Mouse (Mus musculus): ENCODE data around the gene Vwa7. TPM values are rescaled to one million over a fixed set of nuclear protein-coding genes. Genes with fewer than 3 reads are reported as not detected.

Gene Vwa7
- polyA plus RNA-seq, 1 experiment from 2014 or later, result 0.16 TPM

- Histone ChIP-seq H3K27me3 (ENCODE audit: control insufficient read depth, insufficient read depth, low read length) (no peaks in the 10 kb centered on the region), H3K9me3 (ENCODE audit: control insufficient read depth, low read length) (no peaks in the 10 kb centered on the region), H3K4me2 (replicated peaks) (no peak overlapping the region), H3K27ac (no peak overlapping the region), H3K9ac (no peak overlapping the region), H3K36me3 (replicated peaks; ENCODE audit: control insufficient read depth, insufficient read depth) (peaks cover 43% of the 10 kb centered on the region), H3K4me3 (replicated peaks; ENCODE audit: low read length) (no peak overlapping the region), H3K4me1 (replicated peaks; ENCODE audit: control insufficient read depth, insufficient read depth, low read length) (no peaks in the 10 kb centered on the region)
- 69% methylated on average over 14 of the region's 14 CpGs for WGBS
- ATAC-seq (ENCODE audit: low FRiP score), result no peak
- DNase-seq (ENCODE audit: low spot score), result no peak
Observed at GRCm38 (mm10) chr17:35017706-35018030, 1.3 kb downstream of the Vwa7 start.

GRCm38 (mm10) chr17:35018171-35018570 lies 1.8 kb downstream of the Vwa7 start:
- H3K4me2 ChIP-seq (replicated peaks), result no peak overlapping the region
- H3K27ac ChIP-seq, result no peak overlapping the region
- no peaks in the 10 kb centered on the region for H3K27me3 ChIP-seq (ENCODE audit: control insufficient read depth, insufficient read depth, low read length)
- no peak overlapping the region for H3K4me3 ChIP-seq (replicated peaks; ENCODE audit: low read length)
- peaks cover 38% of the 10 kb centered on the region for H3K36me3 ChIP-seq (replicated peaks; ENCODE audit: control insufficient read depth, insufficient read depth)
- ATAC-seq (ENCODE audit: low FRiP score), result no peak
- DNase-seq (ENCODE audit: low spot score), result no peak
- WGBS, result 89% methylated on average over 3 of the region's 3 CpGs
- H3K9me3 ChIP-seq (ENCODE audit: control insufficient read depth, low read length), result no peaks in the 10 kb centered on the region
- H3K4me1 ChIP-seq (replicated peaks; ENCODE audit: control insufficient read depth, insufficient read depth, low read length), result no peaks in the 10 kb centered on the region
- no peak overlapping the region for H3K9ac ChIP-seq

GRCm38 (mm10) chr17:35019894-35020293 lies 3.5 kb downstream of the Vwa7 start:
- Histone ChIP-seq H3K4me3 (replicated peaks; ENCODE audit: low read length) (no peak overlapping the region), H3K4me1 (replicated peaks; ENCODE audit: control insufficient read depth, insufficient read depth, low read length) (no peaks in the 10 kb centered on the region), H3K4me2 (replicated peaks) (no peak overlapping the region), H3K9me3 (ENCODE audit: control insufficient read depth, low read length) (no peaks in the 10 kb centered on the region), H3K9ac (no peak overlapping the region), H3K27ac (no peak overlapping the region), H3K27me3 (ENCODE audit: control insufficient read depth, insufficient read depth, low read length) (no peaks in the 10 kb centered on the region), H3K36me3 (replicated peaks; ENCODE audit: control insufficient read depth, insufficient read depth) (peaks cover 20% of the 10 kb centered on the region)
- DNase-seq (ENCODE audit: low spot score), result no peak
- 74% methylated on average over 11 of the region's 11 CpGs for WGBS
- no peak for ATAC-seq (ENCODE audit: low FRiP score)

- Histone ChIP-seq H3K4me2 (replicated peaks) (no peak overlapping the region), H3K27me3 (ENCODE audit: control insufficient read depth, insufficient read depth, low read length) (no peaks in the 10 kb centered on the region), H3K36me3 (replicated peaks; ENCODE audit: control insufficient read depth, insufficient read depth) (peaks cover 14% of the 10 kb centered on the region), H3K4me1 (replicated peaks; ENCODE audit: control insufficient read depth, insufficient read depth, low read length) (no peaks in the 10 kb centered on the region), H3K9ac (no peak overlapping the region), H3K27ac (no peak overlapping the region), H3K4me3 (replicated peaks; ENCODE audit: low read length) (no peak overlapping the region), H3K9me3 (ENCODE audit: control insufficient read depth, low read length) (no peaks in the 10 kb centered on the region)
- DNase-seq (ENCODE audit: low spot score) (no peak), ATAC-seq (ENCODE audit: low FRiP score) (no peak)
- WGBS, result 90% methylated on average over 8 of the region's 8 CpGs
Observed at GRCm38 (mm10) chr17:35020551-35020950, 4.2 kb downstream of the Vwa7 start.

GRCm38 (mm10) chr17:35021163-35021808 lies 4.9 kb downstream of the Vwa7 start:
- 6% methylated on average over 17 of the region's 17 CpGs for WGBS
- peak; percentile 58 for ATAC-seq (ENCODE audit: low FRiP score)
- H3K4me1 ChIP-seq (replicated peaks; ENCODE audit: control insufficient read depth, insufficient read depth, low read length), result no peaks in the 10 kb centered on the region
- no peak overlapping the region for H3K27ac ChIP-seq
- DNase-seq (ENCODE audit: low spot score), result peak; percentile 75
- H3K27me3 ChIP-seq (ENCODE audit: control insufficient read depth, insufficient read depth, low read length), result no peaks in the 10 kb centered on the region
- H3K9ac ChIP-seq, result no peak overlapping the region
- H3K4me2 ChIP-seq (replicated peaks), result peak overlapping the region; percentile 27; the same call in 1 of the 2 replicates
- H3K9me3 ChIP-seq (ENCODE audit: control insufficient read depth, low read length), result no peaks in the 10 kb centered on the region
- H3K36me3 ChIP-seq (replicated peaks; ENCODE audit: control insufficient read depth, insufficient read depth), result peaks cover 6% of the 10 kb centered on the region
- no peak overlapping the region for H3K4me3 ChIP-seq (replicated peaks; ENCODE audit: low read length)

- no peak for ATAC-seq (ENCODE audit: low FRiP score)
- Histone ChIP-seq H3K4me3 (replicated peaks; ENCODE audit: low read length) (no peak overlapping the region), H3K27ac (no peak overlapping the region), H3K36me3 (replicated peaks; ENCODE audit: control insufficient read depth, insufficient read depth) (0 out of 2 replicates have a peak, but pooled peaks cover 2% of the 10 kb centered on the region), H3K9me3 (ENCODE audit: control insufficient read depth, low read length) (no peaks in the 10 kb centered on the region), H3K4me1 (replicated peaks; ENCODE audit: control insufficient read depth, insufficient read depth, low read length) (no peaks in the 10 kb centered on the region), H3K4me2 (replicated peaks) (no peak overlapping the region), H3K9ac (no peak overlapping the region), H3K27me3 (ENCODE audit: control insufficient read depth, insufficient read depth, low read length) (no peaks in the 10 kb centered on the region)
- DNase-seq (ENCODE audit: low spot score), result no peak
- 59% methylated on average over 6 of the region's 6 CpGs for WGBS
Observed at GRCm38 (mm10) chr17:35021842-35022477, 5.6 kb downstream of the Vwa7 start.

GRCm38 (mm10) chr17:35022541-35023060 lies 6.2 kb downstream of the Vwa7 start:
- Histone ChIP-seq H3K4me2 (replicated peaks) (no peak overlapping the region), H3K36me3 (replicated peaks; ENCODE audit: control insufficient read depth, insufficient read depth) (no peaks in the 10 kb centered on the region), H3K9ac (no peak overlapping the region), H3K4me1 (replicated peaks; ENCODE audit: control insufficient read depth, insufficient read depth, low read length) (peaks cover 2% of the 10 kb centered on the region; the same call in 1 of the 2 replicates), H3K4me3 (replicated peaks; ENCODE audit: low read length) (no peak overlapping the region), H3K27ac (no peak overlapping the region), H3K27me3 (ENCODE audit: control insufficient read depth, insufficient read depth, low read length) (no peaks in the 10 kb centered on the region), H3K9me3 (ENCODE audit: control insufficient read depth, low read length) (no peaks in the 10 kb centered on the region)
- DNase-seq (ENCODE audit: low spot score), result no peak
- no peak for ATAC-seq (ENCODE audit: low FRiP score)
- WGBS, result 93% methylated on average over 8 of the region's 8 CpGs

- no peaks in the 10 kb centered on the region for H3K27me3 ChIP-seq (ENCODE audit: control insufficient read depth, insufficient read depth, low read length)
- H3K4me3 ChIP-seq (replicated peaks; ENCODE audit: low read length), result no peak overlapping the region
- H3K4me1 ChIP-seq (replicated peaks; ENCODE audit: control insufficient read depth, insufficient read depth, low read length), result peaks cover 4% of the 10 kb centered on the region; the same call in 1 of the 2 replicates
- ATAC-seq (ENCODE audit: low FRiP score), result no peak
- WGBS, result 81% methylated on average over 5 of the region's 5 CpGs
- no peaks in the 10 kb centered on the region for H3K36me3 ChIP-seq (replicated peaks; ENCODE audit: control insufficient read depth, insufficient read depth)
- H3K9ac ChIP-seq, result no peak overlapping the region
- no peak overlapping the region for H3K4me2 ChIP-seq (replicated peaks)
- H3K9me3 ChIP-seq (ENCODE audit: control insufficient read depth, low read length), result no peaks in the 10 kb centered on the region
- DNase-seq (ENCODE audit: low spot score), result no peak
- no peak overlapping the region for H3K27ac ChIP-seq
Observed at GRCm38 (mm10) chr17:35023221-35023620, 6.8 kb downstream of the Vwa7 start.

GRCm38 (mm10) chr17:35023756-35024155 lies 7.4 kb downstream of the Vwa7 start:
- Histone ChIP-seq H3K27ac (no peak overlapping the region), H3K27me3 (ENCODE audit: control insufficient read depth, insufficient read depth, low read length) (no peaks in the 10 kb centered on the region), H3K9ac (no peak overlapping the region), H3K4me3 (replicated peaks; ENCODE audit: low read length) (no peak overlapping the region), H3K4me1 (replicated peaks; ENCODE audit: control insufficient read depth, insufficient read depth, low read length) (peaks cover 4% of the 10 kb centered on the region; the same call in 1 of the 2 replicates), H3K4me2 (replicated peaks) (no peak overlapping the region), H3K36me3 (replicated peaks; ENCODE audit: control insufficient read depth, insufficient read depth) (no peaks in the 10 kb centered on the region), H3K9me3 (ENCODE audit: control insufficient read depth, low read length) (no peaks in the 10 kb centered on the region)
- DNase-seq (ENCODE audit: low spot score), result no peak
- WGBS, result 83% methylated on average over 4 of the region's 4 CpGs
- no peak for ATAC-seq (ENCODE audit: low FRiP score)

Measured in hindbrain, embryonic 14.5 days (tissue).